Mouse (Mus musculus): Measurements from ENCODE around the gene Myh3. TPM values are rescaled to one million over a fixed set of nuclear protein-coding genes. Genes with fewer than 3 reads are reported as not detected.

Gene Myh3
- polyA plus RNA-seq, 1 experiment from 2014 or later: 0.45 TPM

- Histone ChIP-seq H3K27me3 (ENCODE audit: control insufficient read depth, insufficient read depth, low read length) (no peaks in the 10 kb centered on the region), H3K9me3 (ENCODE audit: control insufficient read depth, low read length) (no peaks in the 10 kb centered on the region), H3K4me1 (ENCODE audit: control insufficient read depth, insufficient read depth, low read length) (no peaks in the 10 kb centered on the region), H3K4me2 (replicated peaks; ENCODE audit: low read depth, low read length) (no peak overlapping the region), H3K27ac (ENCODE audit: low read depth, low read length) (no peak overlapping the region), H3K9ac (ENCODE audit: low read depth, low read length) (no peak overlapping the region), H3K4me3 (ENCODE audit: low read length) (no peak overlapping the region), H3K36me3 (ENCODE audit: control insufficient read depth, insufficient read depth, low read length) (no peaks in the 10 kb centered on the region)
- WGBS: 37% methylated on average over 4 of the region's 4 CpGs
- no peak for ATAC-seq (ENCODE audit: low FRiP score, low TSS enrichment)
These were observed 41.5 kb downstream of the Myh3 start for GRCm38 (mm10) chr11:67119539-67120070.

GRCm38 (mm10) chr11:67120697-67121294, 42.7 kb downstream of the Myh3 start:
- ATAC-seq (ENCODE audit: low FRiP score, low TSS enrichment): no peak
- H3K36me3 ChIP-seq (ENCODE audit: control insufficient read depth, insufficient read depth, low read length): no peaks in the 10 kb centered on the region
- no peak overlapping the region for H3K4me2 ChIP-seq (replicated peaks; ENCODE audit: low read depth, low read length)
- H3K27me3 ChIP-seq (ENCODE audit: control insufficient read depth, insufficient read depth, low read length): no peaks in the 10 kb centered on the region
- peaks cover 3% of the 10 kb centered on the region; the same call in 1 of the 2 replicates for H3K4me1 ChIP-seq (ENCODE audit: control insufficient read depth, insufficient read depth, low read length)
- 29% methylated on average over 12 of the region's 12 CpGs for WGBS
- no peak overlapping the region for H3K4me3 ChIP-seq (ENCODE audit: low read length)
- no peaks in the 10 kb centered on the region for H3K9me3 ChIP-seq (ENCODE audit: control insufficient read depth, low read length)
- no peak overlapping the region for H3K27ac ChIP-seq (ENCODE audit: low read depth, low read length)
- no peak overlapping the region for H3K9ac ChIP-seq (ENCODE audit: low read depth, low read length)

GRCm38 (mm10) chr11:67124943-67125342, 46.8 kb downstream of the Myh3 start:
- Histone ChIP-seq H3K27ac (ENCODE audit: low read depth, low read length) (no peak overlapping the region), H3K4me2 (replicated peaks; ENCODE audit: low read depth, low read length) (peak overlapping the region; percentile 31; the same call in 1 of the 2 replicates)
- 54% methylated on average over 7 of the region's 7 CpGs for WGBS

GRCm38 (mm10) chr11:67125361-67125760, 47.3 kb downstream of the Myh3 start:
- Histone ChIP-seq H3K4me2 (replicated peaks; ENCODE audit: low read depth, low read length) (peak overlapping the region; percentile 31; the same call in 1 of the 2 replicates), H3K27me3 (ENCODE audit: control insufficient read depth, insufficient read depth, low read length) (no peaks in the 10 kb centered on the region), H3K9ac (ENCODE audit: low read depth, low read length) (no peak overlapping the region), H3K27ac (ENCODE audit: low read depth, low read length) (no peak overlapping the region), H3K36me3 (ENCODE audit: control insufficient read depth, insufficient read depth, low read length) (no peaks in the 10 kb centered on the region), H3K4me3 (ENCODE audit: low read length) (no peak overlapping the region), H3K4me1 (ENCODE audit: control insufficient read depth, insufficient read depth, low read length) (peaks cover 3% of the 10 kb centered on the region; the same call in 1 of the 2 replicates), H3K9me3 (ENCODE audit: control insufficient read depth, low read length) (no peaks in the 10 kb centered on the region)
- ATAC-seq (ENCODE audit: low FRiP score, low TSS enrichment): no peak
- WGBS: 27% methylated on average over 17 of the region's 17 CpGs

More at GRCm38 (mm10) chr11:67124943-67125342, 46.8 kb downstream of the Myh3 start:
- H3K9me3 ChIP-seq (ENCODE audit: control insufficient read depth, low read length): no peaks in the 10 kb centered on the region
- peaks cover 3% of the 10 kb centered on the region; the same call in 1 of the 2 replicates for H3K4me1 ChIP-seq (ENCODE audit: control insufficient read depth, insufficient read depth, low read length)
- no peak overlapping the region for H3K9ac ChIP-seq (ENCODE audit: low read depth, low read length)
- H3K27me3 ChIP-seq (ENCODE audit: control insufficient read depth, insufficient read depth, low read length): no peaks in the 10 kb centered on the region
- no peaks in the 10 kb centered on the region for H3K36me3 ChIP-seq (ENCODE audit: control insufficient read depth, insufficient read depth, low read length)
- ATAC-seq (ENCODE audit: low FRiP score, low TSS enrichment): no peak
- no peak overlapping the region for H3K4me3 ChIP-seq (ENCODE audit: low read length)

- Histone ChIP-seq H3K4me2 (replicated peaks; ENCODE audit: low read depth, low read length) (no peak overlapping the region), H3K4me1 (ENCODE audit: control insufficient read depth, insufficient read depth, low read length) (no peaks in the 10 kb centered on the region), H3K9ac (ENCODE audit: low read depth, low read length) (no peak overlapping the region), H3K4me3 (ENCODE audit: low read length) (no peak overlapping the region), H3K36me3 (ENCODE audit: control insufficient read depth, insufficient read depth, low read length) (no peaks in the 10 kb centered on the region), H3K27me3 (ENCODE audit: control insufficient read depth, insufficient read depth, low read length) (no peaks in the 10 kb centered on the region), H3K9me3 (ENCODE audit: control insufficient read depth, low read length) (no peaks in the 10 kb centered on the region), H3K27ac (ENCODE audit: low read depth, low read length) (no peak overlapping the region)
- WGBS: 96% methylated on average over 2 of the region's 2 CpGs
- ATAC-seq (ENCODE audit: low FRiP score, low TSS enrichment): no peak
These were observed 55.4 kb downstream of the Myh3 start for GRCm38 (mm10) chr11:67133526-67133925.

GRCm38 (mm10) chr11:67134654-67135053, 56.6 kb downstream of the Myh3 start:
- Histone ChIP-seq H3K9ac (ENCODE audit: low read depth, low read length) (no peak overlapping the region), H3K4me1 (ENCODE audit: control insufficient read depth, insufficient read depth, low read length) (no peaks in the 10 kb centered on the region), H3K4me3 (ENCODE audit: low read length) (no peak overlapping the region), H3K4me2 (replicated peaks; ENCODE audit: low read depth, low read length) (no peak overlapping the region), H3K27me3 (ENCODE audit: control insufficient read depth, insufficient read depth, low read length) (no peaks in the 10 kb centered on the region), H3K9me3 (ENCODE audit: control insufficient read depth, low read length) (no peaks in the 10 kb centered on the region), H3K27ac (ENCODE audit: low read depth, low read length) (no peak overlapping the region), H3K36me3 (ENCODE audit: control insufficient read depth, insufficient read depth, low read length) (no peaks in the 10 kb centered on the region)
- WGBS: 83% methylated on average over 6 of the region's 6 CpGs
- no peak for ATAC-seq (ENCODE audit: low FRiP score, low TSS enrichment)

GRCm38 (mm10) chr11:67135532-67135931, 57.4 kb downstream of the Myh3 start:
- no peaks in the 10 kb centered on the region for H3K4me1 ChIP-seq (ENCODE audit: control insufficient read depth, insufficient read depth, low read length)
- H3K4me3 ChIP-seq (ENCODE audit: low read length): no peak overlapping the region
- 90% methylated on average over 2 of the region's 2 CpGs for WGBS
- H3K27ac ChIP-seq (ENCODE audit: low read depth, low read length): no peak overlapping the region
- no peaks in the 10 kb centered on the region for H3K27me3 ChIP-seq (ENCODE audit: control insufficient read depth, insufficient read depth, low read length)
- ATAC-seq (ENCODE audit: low FRiP score, low TSS enrichment): no peak
- H3K36me3 ChIP-seq (ENCODE audit: control insufficient read depth, insufficient read depth, low read length): no peaks in the 10 kb centered on the region
- no peak overlapping the region for H3K9ac ChIP-seq (ENCODE audit: low read depth, low read length)
- H3K4me2 ChIP-seq (replicated peaks; ENCODE audit: low read depth, low read length): no peak overlapping the region
- no peaks in the 10 kb centered on the region for H3K9me3 ChIP-seq (ENCODE audit: control insufficient read depth, low read length)

GRCm38 (mm10) chr11:67139556-67139955, 61.5 kb downstream of the Myh3 start:
- ATAC-seq (ENCODE audit: low FRiP score, low TSS enrichment): no peak
- Histone ChIP-seq H3K27me3 (ENCODE audit: control insufficient read depth, insufficient read depth, low read length) (no peaks in the 10 kb centered on the region), H3K9me3 (ENCODE audit: control insufficient read depth, low read length) (no peaks in the 10 kb centered on the region), H3K27ac (ENCODE audit: low read depth, low read length) (no peak overlapping the region), H3K4me3 (ENCODE audit: low read length) (no peak overlapping the region), H3K4me2 (replicated peaks; ENCODE audit: low read depth, low read length) (no peak overlapping the region), H3K4me1 (ENCODE audit: control insufficient read depth, insufficient read depth, low read length) (no peaks in the 10 kb centered on the region), H3K9ac (ENCODE audit: low read depth, low read length) (no peak overlapping the region), H3K36me3 (ENCODE audit: control insufficient read depth, insufficient read depth, low read length) (no peaks in the 10 kb centered on the region)
- WGBS: 48% methylated on average over 8 of the region's 8 CpGs

GRCm38 (mm10) chr11:67140175-67140574, 62.1 kb downstream of the Myh3 start:
- H3K27ac ChIP-seq (ENCODE audit: low read depth, low read length): no peak overlapping the region
- H3K4me2 ChIP-seq (replicated peaks; ENCODE audit: low read depth, low read length): no peak overlapping the region
- H3K4me1 ChIP-seq (ENCODE audit: control insufficient read depth, insufficient read depth, low read length): no peaks in the 10 kb centered on the region
- H3K36me3 ChIP-seq (ENCODE audit: control insufficient read depth, insufficient read depth, low read length): no peaks in the 10 kb centered on the region
- H3K9me3 ChIP-seq (ENCODE audit: control insufficient read depth, low read length): no peaks in the 10 kb centered on the region
- H3K27me3 ChIP-seq (ENCODE audit: control insufficient read depth, insufficient read depth, low read length): no peaks in the 10 kb centered on the region
- H3K4me3 ChIP-seq (ENCODE audit: low read length): no peak overlapping the region
- no peak for ATAC-seq (ENCODE audit: low FRiP score, low TSS enrichment)
- no peak overlapping the region for H3K9ac ChIP-seq (ENCODE audit: low read depth, low read length)
- 51% methylated on average over 5 of the region's 5 CpGs for WGBS

Measured in kidney, embryonic 14.5 days (tissue).